Mouse (Mus musculus): Measurements from ENCODE around the gene Pdzd2. TPM values are rescaled to one million over a fixed set of nuclear protein-coding genes. Genes with fewer than 3 reads are reported as not detected.
A peak's percentile ranks its signal among the peaks of the same experiment; 100 is the strongest.

The Pdzd2 gene
- polyA plus RNA-seq, 1 experiment from 2014 or later, result 27.0 TPM

- no peak overlapping the region for H3K4me3 ChIP-seq (replicated peaks; ENCODE audit: low read length)
- H3K27me3 ChIP-seq (ENCODE audit: control insufficient read depth, insufficient read depth, low read length), result no peaks in the 10 kb centered on the region
- no peaks in the 10 kb centered on the region for H3K9me3 ChIP-seq (replicated peaks; ENCODE audit: control insufficient read depth, low read length)
- 31% methylated on average over 3 of the region's 3 CpGs for WGBS
- no peak overlapping the region for H3K4me2 ChIP-seq (ENCODE audit: low read depth, low read length)
- no peak for ATAC-seq (ENCODE audit: insufficient read depth, low FRiP score)
- no peak overlapping the region for H3K9ac ChIP-seq (ENCODE audit: low read length)
- no peak overlapping the region for H3K27ac ChIP-seq (ENCODE audit: low read length)
- H3K36me3 ChIP-seq (ENCODE audit: control insufficient read depth, insufficient read depth, low read length), result no peaks in the 10 kb centered on the region
- H3K4me1 ChIP-seq (ENCODE audit: control insufficient read depth, insufficient read depth, low read length), result no peaks in the 10 kb centered on the region
These were observed 147.1 kb downstream of the Pdzd2 start for GRCm38 (mm10) chr15:12592628-12593027.

GRCm38 (mm10) chr15:12588661-12589060 is 151.1 kb downstream of the Pdzd2 start:
- Histone ChIP-seq H3K27ac (ENCODE audit: low read length) (no peak overlapping the region), H3K9me3 (replicated peaks; ENCODE audit: control insufficient read depth, low read length) (no peaks in the 10 kb centered on the region), H3K4me1 (ENCODE audit: control insufficient read depth, insufficient read depth, low read length) (no peaks in the 10 kb centered on the region), H3K27me3 (ENCODE audit: control insufficient read depth, insufficient read depth, low read length) (no peaks in the 10 kb centered on the region), H3K9ac (ENCODE audit: low read length) (no peak overlapping the region), H3K36me3 (ENCODE audit: control insufficient read depth, insufficient read depth, low read length) (no peaks in the 10 kb centered on the region), H3K4me3 (replicated peaks; ENCODE audit: low read length) (no peak overlapping the region), H3K4me2 (ENCODE audit: low read depth, low read length) (no peak overlapping the region)
- no peak for ATAC-seq (ENCODE audit: insufficient read depth, low FRiP score)
- 83% methylated on average over 3 of the region's 3 CpGs for WGBS

- ATAC-seq (ENCODE audit: insufficient read depth, low FRiP score), result no peak
- no peak overlapping the region for H3K4me2 ChIP-seq (ENCODE audit: low read depth, low read length)
- no peaks in the 10 kb centered on the region for H3K27me3 ChIP-seq (ENCODE audit: control insufficient read depth, insufficient read depth, low read length)
- H3K4me3 ChIP-seq (replicated peaks; ENCODE audit: low read length), result no peak overlapping the region
- H3K9me3 ChIP-seq (replicated peaks; ENCODE audit: control insufficient read depth, low read length), result no peaks in the 10 kb centered on the region
- WGBS, result 82% methylated on average over 4 of the region's 4 CpGs
- H3K9ac ChIP-seq (ENCODE audit: low read length), result no peak overlapping the region
- H3K36me3 ChIP-seq (ENCODE audit: control insufficient read depth, insufficient read depth, low read length), result no peaks in the 10 kb centered on the region
- H3K4me1 ChIP-seq (ENCODE audit: control insufficient read depth, insufficient read depth, low read length), result no peaks in the 10 kb centered on the region
- H3K27ac ChIP-seq (ENCODE audit: low read length), result no peak overlapping the region
These were observed 152.8 kb downstream of the Pdzd2 start for GRCm38 (mm10) chr15:12586852-12587424.

GRCm38 (mm10) chr15:12586154-12586553 is 153.6 kb downstream of the Pdzd2 start:
- Histone ChIP-seq H3K27me3 (ENCODE audit: control insufficient read depth, insufficient read depth, low read length) (no peaks in the 10 kb centered on the region), H3K4me1 (ENCODE audit: control insufficient read depth, insufficient read depth, low read length) (no peaks in the 10 kb centered on the region), H3K36me3 (ENCODE audit: control insufficient read depth, insufficient read depth, low read length) (no peaks in the 10 kb centered on the region), H3K9me3 (replicated peaks; ENCODE audit: control insufficient read depth, low read length) (no peaks in the 10 kb centered on the region), H3K9ac (ENCODE audit: low read length) (no peak overlapping the region), H3K4me3 (replicated peaks; ENCODE audit: low read length) (no peak overlapping the region), H3K27ac (ENCODE audit: low read length) (no peak overlapping the region), H3K4me2 (ENCODE audit: low read depth, low read length) (no peak overlapping the region)
- 5% methylated on average over 5 of the region's 5 CpGs for WGBS
- peak; percentile 86 for ATAC-seq (ENCODE audit: insufficient read depth, low FRiP score)

- Histone ChIP-seq H3K36me3 (ENCODE audit: control insufficient read depth, insufficient read depth, low read length) (no peaks in the 10 kb centered on the region), H3K4me3 (replicated peaks; ENCODE audit: low read length) (no peak overlapping the region), H3K4me2 (ENCODE audit: low read depth, low read length) (no peak overlapping the region), H3K9me3 (replicated peaks; ENCODE audit: control insufficient read depth, low read length) (no peaks in the 10 kb centered on the region), H3K9ac (ENCODE audit: low read length) (no peak overlapping the region), H3K4me1 (ENCODE audit: control insufficient read depth, insufficient read depth, low read length) (no peaks in the 10 kb centered on the region), H3K27ac (ENCODE audit: low read length) (no peak overlapping the region), H3K27me3 (ENCODE audit: control insufficient read depth, insufficient read depth, low read length) (no peaks in the 10 kb centered on the region)
- no peak for ATAC-seq (ENCODE audit: insufficient read depth, low FRiP score)
- 67% methylated on average over 3 of the region's 3 CpGs for WGBS
These were observed 156.7 kb downstream of the Pdzd2 start for GRCm38 (mm10) chr15:12583051-12583450.

- Histone ChIP-seq H3K4me1 (ENCODE audit: control insufficient read depth, insufficient read depth, low read length) (peaks cover 1% of the 10 kb centered on the region), H3K36me3 (ENCODE audit: control insufficient read depth, insufficient read depth, low read length) (no peaks in the 10 kb centered on the region), H3K4me2 (ENCODE audit: low read depth, low read length) (no peak overlapping the region), H3K4me3 (replicated peaks; ENCODE audit: low read length) (no peak overlapping the region), H3K9ac (ENCODE audit: low read length) (no peak overlapping the region), H3K9me3 (replicated peaks; ENCODE audit: control insufficient read depth, low read length) (no peaks in the 10 kb centered on the region), H3K27me3 (ENCODE audit: control insufficient read depth, insufficient read depth, low read length) (no peaks in the 10 kb centered on the region), H3K27ac (ENCODE audit: low read length) (no peak overlapping the region)
- ATAC-seq (ENCODE audit: insufficient read depth, low FRiP score), result no peak
These were observed 157.3 kb downstream of the Pdzd2 start for GRCm38 (mm10) chr15:12582471-12582870.

- ATAC-seq (ENCODE audit: insufficient read depth, low FRiP score), result no peak
- H3K4me1 ChIP-seq (ENCODE audit: control insufficient read depth, insufficient read depth, low read length), result peaks cover 5% of the 10 kb centered on the region
- no peak overlapping the region for H3K4me3 ChIP-seq (replicated peaks; ENCODE audit: low read length)
- no peak overlapping the region for H3K4me2 ChIP-seq (ENCODE audit: low read depth, low read length)
- H3K9ac ChIP-seq (ENCODE audit: low read length), result no peak overlapping the region
- 79% methylated on average over 6 of the region's 6 CpGs for WGBS
- no peaks in the 10 kb centered on the region for H3K27me3 ChIP-seq (ENCODE audit: control insufficient read depth, insufficient read depth, low read length)
- H3K27ac ChIP-seq (ENCODE audit: low read length), result no peak overlapping the region
- H3K36me3 ChIP-seq (ENCODE audit: control insufficient read depth, insufficient read depth, low read length), result no peaks in the 10 kb centered on the region
- H3K9me3 ChIP-seq (replicated peaks; ENCODE audit: control insufficient read depth, low read length), result no peaks in the 10 kb centered on the region
These were observed 160.5 kb downstream of the Pdzd2 start for GRCm38 (mm10) chr15:12579196-12579595.

GRCm38 (mm10) chr15:12578276-12578675 is 161.4 kb downstream of the Pdzd2 start:
- Histone ChIP-seq H3K9ac (ENCODE audit: low read length) (no peak overlapping the region), H3K36me3 (ENCODE audit: control insufficient read depth, insufficient read depth, low read length) (no peaks in the 10 kb centered on the region), H3K27me3 (ENCODE audit: control insufficient read depth, insufficient read depth, low read length) (no peaks in the 10 kb centered on the region), H3K4me2 (ENCODE audit: low read depth, low read length) (no peak overlapping the region), H3K4me3 (replicated peaks; ENCODE audit: low read length) (no peak overlapping the region), H3K27ac (ENCODE audit: low read length) (no peak overlapping the region), H3K4me1 (ENCODE audit: control insufficient read depth, insufficient read depth, low read length) (peaks cover 5% of the 10 kb centered on the region), H3K9me3 (replicated peaks; ENCODE audit: control insufficient read depth, low read length) (no peaks in the 10 kb centered on the region)
- 59% methylated on average over 5 of the region's 5 CpGs for WGBS
- ATAC-seq (ENCODE audit: insufficient read depth, low FRiP score), result no peak

- 68% methylated on average over 6 of the region's 6 CpGs for WGBS
- H3K27me3 ChIP-seq (ENCODE audit: control insufficient read depth, insufficient read depth, low read length), result no peaks in the 10 kb centered on the region
These were observed 162.0 kb downstream of the Pdzd2 start for GRCm38 (mm10) chr15:12577715-12578114.

More at GRCm38 (mm10) chr15:12577715-12578114, 162.0 kb downstream of the Pdzd2 start:
- peak overlapping the region; percentile 6; the same call in 1 of the 2 replicates for H3K9ac ChIP-seq (ENCODE audit: low read length)
- ATAC-seq (ENCODE audit: insufficient read depth, low FRiP score), result no peak; the same call in 1 of the 2 replicates
- H3K4me3 ChIP-seq (replicated peaks; ENCODE audit: low read length), result no peak overlapping the region
- no peak overlapping the region for H3K27ac ChIP-seq (ENCODE audit: low read length)
- no peaks in the 10 kb centered on the region for H3K36me3 ChIP-seq (ENCODE audit: control insufficient read depth, insufficient read depth, low read length)
- peaks cover 5% of the 10 kb centered on the region for H3K4me1 ChIP-seq (ENCODE audit: control insufficient read depth, insufficient read depth, low read length)
- no peak overlapping the region for H3K4me2 ChIP-seq (ENCODE audit: low read depth, low read length)
- no peaks in the 10 kb centered on the region for H3K9me3 ChIP-seq (replicated peaks; ENCODE audit: control insufficient read depth, low read length)

All from stomach, embryonic 16.5 days (tissue).